Mouse (Mus musculus) heart, postnatal 0 days (tissue): Measurements from ENCODE around the gene Olfr53.

Source experiments
- CTCF ChIP-seq: IDR thresholded peaks from 2 replicates; pipeline ENCODE4 v1.5.1; 2016; ENCODE audit warnings: antibody characterized with exemption, control low read depth, low read depth
- EP300 ChIP-seq: IDR thresholded peaks from 2 replicates; pipeline ENCODE4 v1.6.1; 2016; ENCODE audit warnings: antibody characterized with exemption, low read depth

GRCm38 (mm10) chr7:140659630-140660029 is 13.4 kb downstream of the Olfr53 start, which contains the start of gene Olfr539:
- TF ChIP-seq CTCF (no peak), EP300 (no peak)
